Mouse (Mus musculus): ENCODE measurements around the gene Spag7. TPM values are rescaled to one million over a fixed set of nuclear protein-coding genes. Genes with fewer than 3 reads are reported as not detected.

Spag7 gene
- polyA plus RNA-seq, 1 experiment: 47.9 TPM

GRCm38 (mm10) chr11:70656964-70657363, 12.3 kb downstream of the Spag7 start, which contains the start of gene Eno3:
Gene Eno3 (plus strand): TSS chr11:70657202.
- H3K4me1 ChIP-seq (ENCODE audit: control insufficient read depth, insufficient read depth, low read length): peaks cover 21% of the 10 kb centered on the region
- TF ChIP-seq POLR2A (IDR thresholded peaks at IDR 0.05; ENCODE audit: control insufficient read depth, low read depth, low read length) (no peak), CTCF (IDR thresholded peaks at IDR 0.05; ENCODE audit: control insufficient read depth, insufficient read depth, insufficient replicate concordance, low read depth, low read length) (no peak)
- no peaks in the 10 kb centered on the region; the same call in 1 of the 2 replicates for H3K36me3 ChIP-seq (ENCODE audit: control insufficient read depth, insufficient read depth, low read length)
- peak within 1 kb of the TSS; percentile 95 for H3K27ac ChIP-seq (ENCODE audit: control insufficient read depth, insufficient read depth, low read depth, low read length)
- H3K4me3 ChIP-seq (ENCODE audit: control insufficient read depth, low read depth, low read length): peak within 1 kb of the TSS; percentile 80
- H3K27me3 ChIP-seq (ENCODE audit: control insufficient read depth, insufficient read depth, low read length): no peaks in the 10 kb centered on the region

GRCm38 (mm10) chr11:70656456-70656927, 12.7 kb downstream of the Spag7 start:
- TF ChIP-seq POLR2A (IDR thresholded peaks at IDR 0.05; ENCODE audit: control insufficient read depth, low read depth, low read length) (0 out of 2 replicates have a peak, but pooled peaks have one; percentile 22), CTCF (IDR thresholded peaks at IDR 0.05; ENCODE audit: control insufficient read depth, insufficient read depth, insufficient replicate concordance, low read depth, low read length) (no peak)
- Histone ChIP-seq H3K36me3 (ENCODE audit: control insufficient read depth, insufficient read depth, low read length) (no peaks in the 10 kb centered on the region; the same call in 1 of the 2 replicates), H3K27ac (ENCODE audit: control insufficient read depth, insufficient read depth, low read depth, low read length) (peak overlapping the region; percentile 95), H3K4me3 (ENCODE audit: control insufficient read depth, low read depth, low read length) (peak overlapping the region; percentile 80), H3K27me3 (ENCODE audit: control insufficient read depth, insufficient read depth, low read length) (no peaks in the 10 kb centered on the region), H3K4me1 (ENCODE audit: control insufficient read depth, insufficient read depth, low read length) (peaks cover 23% of the 10 kb centered on the region)

GRCm38 (mm10) chr11:70655571-70656455, 13.4 kb downstream of the Spag7 start:
- no peaks in the 10 kb centered on the region; the same call in 1 of the 2 replicates for H3K36me3 ChIP-seq (ENCODE audit: control insufficient read depth, insufficient read depth, low read length)
- peak overlapping the region; percentile 80 for H3K4me3 ChIP-seq (ENCODE audit: control insufficient read depth, low read depth, low read length)
- peak overlapping the region; percentile 95 for H3K27ac ChIP-seq (ENCODE audit: control insufficient read depth, insufficient read depth, low read depth, low read length)
- peaks cover 23% of the 10 kb centered on the region for H3K4me1 ChIP-seq (ENCODE audit: control insufficient read depth, insufficient read depth, low read length)
- no peaks in the 10 kb centered on the region for H3K27me3 ChIP-seq (ENCODE audit: control insufficient read depth, insufficient read depth, low read length)
- no peak for TF ChIP-seq CTCF (IDR thresholded peaks at IDR 0.05; ENCODE audit: control insufficient read depth, insufficient read depth, insufficient replicate concordance, low read depth, low read length)
- TF ChIP-seq POLR2A (IDR thresholded peaks at IDR 0.05; ENCODE audit: control insufficient read depth, low read depth, low read length): peak; percentile 60

- H3K4me1 ChIP-seq (ENCODE audit: control insufficient read depth, insufficient read depth, low read length): peaks cover 23% of the 10 kb centered on the region
- H3K4me3 ChIP-seq (ENCODE audit: control insufficient read depth, low read depth, low read length): peak overlapping the region; percentile 80
- H3K36me3 ChIP-seq (ENCODE audit: control insufficient read depth, insufficient read depth, low read length): no peaks in the 10 kb centered on the region; the same call in 1 of the 2 replicates
- TF ChIP-seq POLR2A (IDR thresholded peaks at IDR 0.05; ENCODE audit: control insufficient read depth, low read depth, low read length): peak; percentile 58; the same call in 1 of the 2 replicates
- TF ChIP-seq CTCF (IDR thresholded peaks at IDR 0.05; ENCODE audit: control insufficient read depth, insufficient read depth, insufficient replicate concordance, low read depth, low read length): no peak
- peak overlapping the region; percentile 95 for H3K27ac ChIP-seq (ENCODE audit: control insufficient read depth, insufficient read depth, low read depth, low read length)
- no peaks in the 10 kb centered on the region for H3K27me3 ChIP-seq (ENCODE audit: control insufficient read depth, insufficient read depth, low read length)
These were observed 14.2 kb downstream of the Spag7 start for GRCm38 (mm10) chr11:70654923-70655570.

- Histone ChIP-seq H3K27me3 (ENCODE audit: control insufficient read depth, insufficient read depth, low read length) (no peaks in the 10 kb centered on the region), H3K36me3 (ENCODE audit: control insufficient read depth, insufficient read depth, low read length) (no peaks in the 10 kb centered on the region; the same call in 1 of the 2 replicates), H3K4me3 (ENCODE audit: control insufficient read depth, low read depth, low read length) (peak within 1 kb of the TSS; percentile 100), H3K27ac (ENCODE audit: control insufficient read depth, insufficient read depth, low read depth, low read length) (peak within 1 kb of the TSS; percentile 100), H3K4me1 (ENCODE audit: control insufficient read depth, insufficient read depth, low read length) (peaks cover 23% of the 10 kb centered on the region)
- no peak for TF ChIP-seq CTCF (IDR thresholded peaks at IDR 0.05; ENCODE audit: control insufficient read depth, insufficient read depth, insufficient replicate concordance, low read depth, low read length)
- TF ChIP-seq POLR2A (IDR thresholded peaks at IDR 0.05; ENCODE audit: control insufficient read depth, low read depth, low read length): peak; percentile 80
These were observed 14.9 kb downstream of the Spag7 start, which contains the start of gene Pfn1 for GRCm38 (mm10) chr11:70654198-70654922. Gene Pfn1 (minus strand): TSS chr11:70654644.

GRCm38 (mm10) chr11:70653345-70654197, 15.6 kb downstream of the Spag7 start:
- TF ChIP-seq POLR2A (IDR thresholded peaks at IDR 0.05; ENCODE audit: control insufficient read depth, low read depth, low read length) (no peak; the same call in 1 of the 2 replicates), CTCF (IDR thresholded peaks at IDR 0.05; ENCODE audit: control insufficient read depth, insufficient read depth, insufficient replicate concordance, low read depth, low read length) (no peak)
- H3K4me3 ChIP-seq (ENCODE audit: control insufficient read depth, low read depth, low read length): peak overlapping the region; percentile 100
- H3K36me3 ChIP-seq (ENCODE audit: control insufficient read depth, insufficient read depth, low read length): no peaks in the 10 kb centered on the region; the same call in 1 of the 2 replicates
- peaks cover 23% of the 10 kb centered on the region for H3K4me1 ChIP-seq (ENCODE audit: control insufficient read depth, insufficient read depth, low read length)
- peak overlapping the region; percentile 100 for H3K27ac ChIP-seq (ENCODE audit: control insufficient read depth, insufficient read depth, low read depth, low read length)
- no peaks in the 10 kb centered on the region for H3K27me3 ChIP-seq (ENCODE audit: control insufficient read depth, insufficient read depth, low read length)
